12 mouse cellular contexts compared by ENCODE assay signal in the genomic region with DNA sequence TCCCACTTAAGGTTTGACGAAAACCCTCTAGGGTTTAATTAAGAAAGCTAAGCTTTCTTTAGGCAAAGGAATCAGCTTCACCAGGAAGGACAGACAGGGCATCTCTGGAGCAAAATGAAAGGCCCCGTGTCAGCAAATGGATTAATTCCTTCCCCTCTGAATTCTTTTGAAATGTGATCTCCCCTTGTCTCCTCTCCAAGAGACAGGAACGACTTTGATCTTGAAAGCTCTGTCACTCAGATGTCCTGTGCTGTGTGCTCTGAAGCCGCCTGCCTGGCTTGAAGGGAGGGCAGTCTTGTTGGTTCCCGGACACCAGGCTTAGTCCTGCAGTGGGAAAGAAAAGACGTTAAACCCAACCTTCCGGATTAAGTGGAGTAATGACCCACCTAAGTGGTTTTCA. TPM values are rescaled to one million over a fixed set of nuclear protein-coding genes. Genes with fewer than 3 reads are reported as not detected.
A peak's percentile ranks its signal among the peaks of the same experiment; 100 is the strongest.
DNase-seq lines count a peak whose midpoint lies in the region; ATAC-seq and TF ChIP-seq lines count a peak whose summit lies in the region.
"Had no signal": no experiment of that assay in that cellular context is flagged by ENCODE, and none has a peak within 500 bp of the region (broad histone marks: within the 10 kb centered on the region; RNA-seq: fewer than 3 reads in every experiment).

No protein-coding gene starts in this region.

- 0 out of 2 replicates have a peak, but pooled peaks cover 8% of the 10 kb centered on the region for H3K4me1 ChIP-seq in lung, embryonic 14.5 days (ENCODE audit: insufficient read depth)
- peaks cover 14% of the 10 kb centered on the region for H3K4me1 ChIP-seq in lung, adult 2 months (ENCODE audit: control insufficient read depth, insufficient read depth, low read length)
- H3K4me1 ChIP-seq in embryonic facial prominence, embryonic 14.5 days (ENCODE audit: control insufficient read depth, insufficient read depth, low read length) = peaks cover 12% of the 10 kb centered on the region; the same call in 1 of the 2 replicates

- H3K27me3 ChIP-seq in lung, embryonic 14.5 days (ENCODE audit: insufficient read depth, low read length) = no peaks in the 10 kb centered on the region
- H3K27me3 ChIP-seq in embryonic facial prominence, embryonic 14.5 days (replicated peaks; ENCODE audit: control insufficient read depth, insufficient read depth, low read length) = no peaks in the 10 kb centered on the region
- H3K27me3 ChIP-seq in myocyte (ENCODE audit: control insufficient read depth, insufficient read depth, insufficient read length) = no peaks in the 10 kb centered on the region
- H3K27me3 ChIP-seq: hindbrain, embryonic 12.5 days had no signal

- TF ChIP-seq POLR2A in lung, adult 2 months (IDR thresholded peaks at IDR 0.05; ENCODE audit: borderline replicate concordance, extremely low read depth, low read depth, low read length) = no peak
- no peak for TF ChIP-seq POLR2A in myocyte (IDR thresholded peaks at IDR 0.05; ENCODE audit: insufficient read length, low read depth)

- H3K9me3 ChIP-seq in lung, embryonic 14.5 days (ENCODE audit: low read depth, low read length) = no peaks in the 10 kb centered on the region
- no peaks in the 10 kb centered on the region for H3K9me3 ChIP-seq in embryonic facial prominence, embryonic 14.5 days (ENCODE audit: control insufficient read depth, low read length)
- H3K9me3 ChIP-seq: hindbrain, embryonic 12.5 days had no signal

- no peak overlapping the region for H3K4me2 ChIP-seq in lung, embryonic 14.5 days
- no peak overlapping the region for H3K4me2 ChIP-seq in embryonic facial prominence, embryonic 14.5 days (ENCODE audit: low read depth, low read length)
- peak overlapping the region; percentile 24 for H3K4me2 ChIP-seq in myocyte (ENCODE audit: low read depth)
- H3K4me2 ChIP-seq: hindbrain, embryonic 12.5 days had no signal

- no peaks in the 10 kb centered on the region for H3K79me2 ChIP-seq in myocyte (ENCODE audit: control insufficient read depth, insufficient read depth)

- no peak for DNase-seq in gastrocnemius, adult 2 months
- no peak for DNase-seq in gastrocnemius, postnatal 25 days
- peak; percentile 68 for DNase-seq in lung, embryonic 14.5 days
- no peak for DNase-seq in lung, adult 2 months
- DNase-seq in embryonic facial prominence, embryonic 14.5 days (ENCODE audit: low spot score) = peak; percentile 46
- DNase-seq in right cerebral cortex, adult 18-20 months = no peak
- no peak for DNase-seq in spleen, postnatal 10 days (ENCODE audit: low spot score in 2 of 2)
- DNase-seq: cerebellum, adult 2 months; layer of hippocampus, adult 9-11 months; thymus, postnatal 25 days had no signal

- H3K9ac ChIP-seq in lung, embryonic 14.5 days = no peak overlapping the region
- H3K9ac ChIP-seq in embryonic facial prominence, embryonic 14.5 days (ENCODE audit: low read depth, low read length) = no peak overlapping the region
- H3K9ac ChIP-seq: hindbrain, embryonic 12.5 days had no signal

- no peak overlapping the region for H3ac ChIP-seq in myocyte (ENCODE audit: control insufficient read depth, insufficient read length)

- ATAC-seq in lung, embryonic 14.5 days (ENCODE audit: insufficient read depth) = peak; percentile 43; the same call in 1 of the 2 replicates
- 0 out of 2 replicates have a peak, but pooled peaks have one; percentile 51 for ATAC-seq in embryonic facial prominence, embryonic 14.5 days (ENCODE audit: low read depth)

- H3K4me3 ChIP-seq in gastrocnemius, adult 2 months = no peak overlapping the region
- H3K4me3 ChIP-seq in lung, embryonic 14.5 days (ENCODE audit: low read depth, low read length) = no peak overlapping the region
- H3K4me3 ChIP-seq in lung, adult 2 months (replicated peaks; ENCODE audit: extremely low read depth, low read depth, low read length) = no peak overlapping the region
- H3K4me3 ChIP-seq in embryonic facial prominence, embryonic 14.5 days (ENCODE audit: low read depth, low read length) = no peak overlapping the region
- no peak overlapping the region for H3K4me3 ChIP-seq in myocyte
- H3K4me3 ChIP-seq: hindbrain, embryonic 12.5 days had no signal

- H3K27ac ChIP-seq in gastrocnemius, adult 2 months = peak overlapping the region; percentile 87
- no peak overlapping the region for H3K27ac ChIP-seq in lung, embryonic 14.5 days (ENCODE audit: low read depth)
- no peak overlapping the region for H3K27ac ChIP-seq in embryonic facial prominence, embryonic 14.5 days (replicated peaks; ENCODE audit: low read depth, low read length)
- H3K27ac ChIP-seq: hindbrain, embryonic 12.5 days had no signal

- intact Hi-C loops in gastrocnemius, adult 2 months (cut with DNase I) = loop anchor here (5.0 kb wide), 1 partner anchor 55 kb away; no protein-coding TSS in a partner anchor

- H3K36me3 ChIP-seq in lung, embryonic 14.5 days (ENCODE audit: insufficient read depth) = no peaks in the 10 kb centered on the region
- H3K36me3 ChIP-seq in embryonic facial prominence, embryonic 14.5 days (ENCODE audit: control insufficient read depth, insufficient read depth, low read length) = no peaks in the 10 kb centered on the region
- no peaks in the 10 kb centered on the region for H3K36me3 ChIP-seq in myocyte (ENCODE audit: control insufficient read depth, insufficient read depth)
- H3K36me3 ChIP-seq: hindbrain, embryonic 12.5 days had no signal

- TF ChIP-seq CTCF in gastrocnemius, adult 2 months (IDR thresholded peaks at IDR 0.05) = no peak
- no peak for TF ChIP-seq CTCF in lung, embryonic 14.5 days (IDR thresholded peaks at IDR 0.05; ENCODE audit: low read depth)
- no peak for TF ChIP-seq CTCF in lung, adult 2 months (IDR thresholded peaks at IDR 0.05; ENCODE audit: insufficient read depth, low read length)

- 7% methylated on average over 7 of the region's 7 CpGs for WGBS in lung, embryonic 14.5 days
- WGBS in lung, adult 2 months = 42% methylated on average over 7 of the region's 7 CpGs
- 8% methylated on average over 7 of the region's 7 CpGs for WGBS in embryonic facial prominence, embryonic 14.5 days

TF ChIP-seq in myocyte, 11 proteins besides CTCF, POLR2A, EP300 and RAD21:
- no peak for TF ChIP-seq TCF3 (IDR thresholded peaks at IDR 0.05; ENCODE audit: insufficient read length, low read depth)
- no peak for TF ChIP-seq POLR2AphosphoS2 (IDR thresholded peaks at IDR 0.05; ENCODE audit: insufficient read length, low read depth)
- TF ChIP-seq USF1 (IDR thresholded peaks at IDR 0.05; ENCODE audit: low read depth) = no peak
- TF ChIP-seq E2F4 (IDR thresholded peaks at IDR 0.05; ENCODE audit: insufficient read depth) = no peak

RNA-seq across cellular contexts. Expression of a gene that starts 52.8 kb away (rescaled TPM):
- total RNA-seq in gastrocnemius, adult 2 months (2021) = 100 to 1,000 TPM in 1 of 2 experiments, 10 to 100 TPM in 1; 33.5 to 115 TPM
- total RNA-seq in gastrocnemius, postnatal 25 days (2021) = 10 to 100 TPM; 42.1 to 43.0 TPM
- 62.4 and 66.5 TPM in 2 replicates for polyA plus RNA-seq in lung, embryonic 14.5 days (2014; fragmentation: Nextera tagmentation; extraction: Ambion mirVana)
- polyA plus RNA-seq in lung, adult 2 months (2012; rRNA removed) = 324 and 526 TPM in 2 replicates
- polyA plus RNA-seq in embryonic facial prominence, embryonic 14.5 days (2014; fragmentation: Nextera tagmentation; extraction: Ambion mirVana) = 72.8 and 76.8 TPM in 2 replicates
- 415 TPM for polyA plus RNA-seq in myocyte (2012; fragmentation: generic; extraction: Trizol)

Comparison
In these comparisons a context has a peak if more than half of its experiments do, and no peak if none do; other contexts are left out.
1. DNase-seq: peak in lung, embryonic 14.5 days (single experiment) and embryonic facial prominence, embryonic 14.5 days (single experiment); none in gastrocnemius, adult 2 months (single experiment), gastrocnemius, postnatal 25 days (single experiment), lung, adult 2 months (single experiment), right cerebral cortex, adult 18-20 months (single experiment) and spleen, postnatal 10 days (0 of 2).